Mouse (Mus musculus) limb, embryonic 11.5 days (tissue): ENCODE results near the gene S100a13. TPM values are rescaled to one million over a fixed set of nuclear protein-coding genes. Genes with fewer than 3 reads are reported as not detected.

Experiments used
- ATAC-seq: fragments of 200-750 bp; cut with Nextera tagmentation; 2 replicates; pipeline ENCODE4 v1.8.0; 2017; ENCODE audit warnings: low read depth; ENCODE audit not compliant: insufficient number of reproducible peaks, low FRiP score, low TSS enrichment
- DNase-seq: peaks from one replicate; pipeline ENCODE4 v3.0.0-alpha.2; 2015; ENCODE audit warnings: low spot score
- H3K27ac ChIP-seq: fragments of 300-500 bp; sonication (generic); replicated peaks from 2 replicates; pipeline ENCODE4 v1.5.1; 2014; ENCODE audit warnings: low read depth, mild to moderate bottlenecking, low read length
- H3K27me3 ChIP-seq: fragments of 300-500 bp; sonication (generic); 2 replicates; pipeline ENCODE4 v1.6.1; 2014; ENCODE audit warnings: mild to moderate bottlenecking, low read length, mixed read lengths; ENCODE audit not compliant: control insufficient read depth, insufficient read depth
- H3K36me3 ChIP-seq: fragments of 300-500 bp; sonication (generic); 2 replicates; pipeline ENCODE4 v1.6.1; 2014; ENCODE audit warnings: mild to moderate bottlenecking, low read length, moderate library complexity, mixed read lengths; ENCODE audit not compliant: control insufficient read depth, insufficient read depth
- H3K4me1 ChIP-seq: fragments of 300-500 bp; sonication (generic); 2 replicates; pipeline ENCODE4 v1.6.1; 2014; ENCODE audit warnings: low read length, mixed read lengths; ENCODE audit not compliant: control insufficient read depth, insufficient read depth
- H3K4me2 ChIP-seq: fragments of 300-500 bp; sonication (generic); 2 replicates; pipeline ENCODE4 v1.6.1; 2014; ENCODE audit warnings: low read depth, mild to moderate bottlenecking, moderate library complexity; ENCODE audit not compliant: severe bottlenecking
- H3K4me3 ChIP-seq: fragments of 300-500 bp; sonication (generic); 2 replicates; pipeline ENCODE4 v1.5.1; 2014; ENCODE audit warnings: low read depth, low read length
- H3K9ac ChIP-seq: fragments of 300-500 bp; sonication (generic); 2 replicates; pipeline ENCODE4 v1.6.1; 2014; ENCODE audit warnings: mild to moderate bottlenecking, low read length
- H3K9me3 ChIP-seq: fragments of 300-500 bp; sonication (generic); 2 replicates; pipeline ENCODE4 v1.6.1; 2016; ENCODE audit warnings: low read length; ENCODE audit not compliant: control insufficient read depth
- WGBS: fragments of 180-500 bp; shearing (Covaris S2); extraction: QIAGEN DNeasy Blood & Tissue Kit; methylation state at CpG from one replicate; pipeline ENCODE4 v1.1.7; 2014; 5-methylcytosine and 5-hydroxymethylcytosine counted together
- polyA plus RNA-seq: library from polyadenylated mRNA; unstranded; fragments of >200 nt; fragmentation: Nextera tagmentation; extraction: Ambion mirVana; gene quantifications from 2 replicates; pipeline ENCODE4 v1.2.1, GENCODE M21; 2014

The S100a13 gene
- polyA plus RNA-seq, 1 experiment from 2014 or later, result 12.6 TPM

DNA sequence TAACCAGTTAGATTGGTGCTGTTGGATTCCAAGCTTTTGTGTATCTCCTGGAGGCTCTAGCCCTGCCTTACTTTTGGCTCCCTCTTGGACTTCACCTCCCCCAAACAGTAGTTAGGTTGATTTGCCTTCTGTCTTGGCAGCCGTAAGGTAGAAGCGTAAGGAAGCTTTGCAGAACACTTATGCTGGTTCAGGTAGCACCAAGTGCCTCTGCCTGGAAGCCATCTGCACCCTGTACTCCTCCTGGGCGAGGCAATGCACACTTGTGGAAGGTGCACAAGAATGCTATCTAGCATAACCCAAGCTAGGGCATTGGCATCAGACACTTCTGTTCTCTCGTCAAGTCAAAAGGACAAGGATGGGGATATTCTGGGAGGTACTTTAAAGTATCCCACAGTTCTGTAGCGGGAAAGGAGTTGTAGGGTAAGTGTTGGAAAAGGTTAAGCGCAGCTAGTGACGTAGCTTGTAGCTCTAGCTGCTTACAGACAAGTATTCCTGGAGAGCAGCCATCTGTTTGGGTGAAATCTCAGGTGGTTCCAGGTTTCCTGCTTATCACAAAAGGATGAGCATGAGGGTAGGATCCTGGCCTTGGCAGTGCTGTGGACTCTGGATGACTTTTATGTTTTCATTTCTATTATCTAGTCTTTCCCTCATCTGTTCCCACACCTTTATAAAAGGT, 18.2 kb upstream of the S100a13 start:
- Histone ChIP-seq H3K9me3 (no peaks in the 10 kb centered on the region), H3K4me2 (no peak overlapping the region), H3K36me3 (peaks cover 22% of the 10 kb centered on the region), H3K9ac (no peak overlapping the region), H3K27me3 (no peaks in the 10 kb centered on the region), H3K4me3 (no peak overlapping the region), H3K27ac (no peak overlapping the region), H3K4me1 (no peaks in the 10 kb centered on the region)
- ATAC-seq, result no peak
- WGBS, result 91% methylated on average over 7 of the region's 7 CpGs
- no peak for DNase-seq

GRCm38 (mm10) chr3:90497597-90497996, 16.6 kb upstream of the S100a13 start:
- peaks cover 32% of the 10 kb centered on the region for H3K36me3 ChIP-seq
- ATAC-seq (no peak), DNase-seq (no peak)
- no peaks in the 10 kb centered on the region for H3K4me1 ChIP-seq
- no peak overlapping the region for H3K4me2 ChIP-seq
- H3K9ac ChIP-seq, result no peak overlapping the region
- H3K27ac ChIP-seq, result no peak overlapping the region
- no peak overlapping the region for H3K4me3 ChIP-seq
- H3K27me3 ChIP-seq, result no peaks in the 10 kb centered on the region
- no peaks in the 10 kb centered on the region for H3K9me3 ChIP-seq

DNA sequence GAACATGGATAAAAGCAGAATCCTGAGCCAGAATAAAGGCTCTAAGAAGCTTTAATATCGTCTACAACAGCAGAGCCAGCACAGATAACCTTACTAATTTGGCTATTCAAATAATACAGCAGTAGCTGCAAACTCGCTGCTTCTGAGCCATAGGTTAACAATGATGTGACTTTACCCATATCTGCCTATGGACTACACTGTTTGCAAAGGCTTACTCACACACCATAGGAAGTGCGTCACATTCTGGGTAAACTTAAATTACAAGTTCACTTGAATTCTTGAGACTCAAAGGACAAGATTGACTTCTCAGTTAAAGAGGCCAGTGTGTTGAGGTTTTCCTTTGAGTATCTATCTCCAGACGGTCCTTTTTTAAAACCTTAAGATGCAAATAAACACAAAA, 10.8 kb upstream of the S100a13 start:
- Histone ChIP-seq H3K4me3 (no peak overlapping the region), H3K27me3 (no peaks in the 10 kb centered on the region), H3K9ac (no peak overlapping the region), H3K4me1 (0 out of 2 replicates have a peak, but pooled peaks cover 6% of the 10 kb centered on the region), H3K9me3 (no peaks in the 10 kb centered on the region), H3K4me2 (no peak overlapping the region), H3K27ac (no peak overlapping the region), H3K36me3 (peaks cover 39% of the 10 kb centered on the region)
- DNase-seq (no peak), ATAC-seq (no peak)
- 93% methylated on average over 4 of the region's 4 CpGs for WGBS

DNA sequence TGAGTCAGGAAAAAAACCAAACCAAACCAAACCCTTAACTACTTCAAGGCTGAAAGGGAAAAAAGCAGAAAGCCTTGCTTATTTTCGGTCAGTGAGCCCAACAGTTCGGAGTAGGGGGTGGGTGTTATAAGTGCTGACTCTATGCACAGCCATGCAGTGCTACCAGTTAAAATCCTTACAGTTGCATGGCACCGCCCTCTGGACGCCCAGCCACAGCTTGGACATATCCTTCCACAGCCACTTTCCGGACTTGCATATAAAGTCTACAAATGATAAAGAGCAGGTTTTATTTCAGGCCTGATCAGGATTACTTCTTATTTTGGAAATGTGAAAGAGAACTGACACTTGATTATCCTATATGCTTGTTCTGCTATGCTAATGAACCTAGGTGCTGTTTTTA, 9.0 kb upstream of the S100a13 start:
- peaks cover 33% of the 10 kb centered on the region for H3K36me3 ChIP-seq
- H3K27me3 ChIP-seq, result no peaks in the 10 kb centered on the region
- no peak overlapping the region for H3K4me3 ChIP-seq
- H3K27ac ChIP-seq, result no peak overlapping the region
- WGBS, result 87% methylated on average over 5 of the region's 5 CpGs
- H3K4me2 ChIP-seq, result no peak overlapping the region
- H3K4me1 ChIP-seq, result 0 out of 2 replicates have a peak, but pooled peaks cover 6% of the 10 kb centered on the region
- DNase-seq (no peak), ATAC-seq (no peak)
- no peaks in the 10 kb centered on the region for H3K9me3 ChIP-seq
- no peak overlapping the region for H3K9ac ChIP-seq

GRCm38 (mm10) chr3:90506362-90506761, 7.9 kb upstream of the S100a13 start:
- H3K36me3 ChIP-seq, result peaks cover 31% of the 10 kb centered on the region
- no peak overlapping the region for H3K27ac ChIP-seq
- no peak for ATAC-seq
- 92% methylated on average over 3 of the region's 3 CpGs for WGBS
- 0 out of 2 replicates have a peak, but pooled peaks cover 6% of the 10 kb centered on the region for H3K4me1 ChIP-seq
- no peaks in the 10 kb centered on the region for H3K27me3 ChIP-seq
- no peak overlapping the region for H3K4me3 ChIP-seq
- no peaks in the 10 kb centered on the region for H3K9me3 ChIP-seq
- H3K9ac ChIP-seq, result no peak overlapping the region
- no peak for DNase-seq
- H3K4me2 ChIP-seq, result no peak overlapping the region

- Histone ChIP-seq H3K9ac (peak overlapping the region; percentile 97), H3K36me3 (peaks cover 16% of the 10 kb centered on the region; the same call in 1 of the 2 replicates), H3K27ac (peak overlapping the region; percentile 85; the same call in 1 of the 2 replicates), H3K27me3 (peaks cover 1% of the 10 kb centered on the region; the same call in 1 of the 2 replicates), H3K9me3 (no peaks in the 10 kb centered on the region), H3K4me1 (0 out of 2 replicates have a peak, but pooled peaks cover 6% of the 10 kb centered on the region), H3K4me2 (peak overlapping the region; percentile 59), H3K4me3 (peak overlapping the region; percentile 94)
- DNase-seq (no peak), ATAC-seq (no peak)
- 6% methylated on average over 20 of the region's 20 CpGs for WGBS
These were observed 5.8 kb upstream of the S100a13 start for GRCm38 (mm10) chr3:90508287-90508949.

GRCm38 (mm10) chr3:90508950-90509746, 5.1 kb upstream of the S100a13 start, which contains the start of gene Chtop:
TSS of gene Chtop (minus strand) at chr3:90509498.
- H3K4me1 ChIP-seq, result peaks cover 8% of the 10 kb centered on the region; the same call in 1 of the 2 replicates
- H3K27ac ChIP-seq, result peak within 1 kb of the TSS; percentile 85
- peak; percentile 99 for DNase-seq
- peaks cover 15% of the 10 kb centered on the region; the same call in 1 of the 2 replicates for H3K36me3 ChIP-seq
- peak within 1 kb of the TSS; percentile 94 for H3K4me3 ChIP-seq
- peak within 1 kb of the TSS; percentile 97 for H3K9ac ChIP-seq
- H3K4me2 ChIP-seq, result peak within 1 kb of the TSS; percentile 59
- under 1% methylated on average over 66 of the region's 66 CpGs for WGBS
- H3K27me3 ChIP-seq, result peaks cover 5% of the 10 kb centered on the region; the same call in 1 of the 2 replicates
- ATAC-seq, result peak; percentile 90
- no peaks in the 10 kb centered on the region for H3K9me3 ChIP-seq

DNA sequence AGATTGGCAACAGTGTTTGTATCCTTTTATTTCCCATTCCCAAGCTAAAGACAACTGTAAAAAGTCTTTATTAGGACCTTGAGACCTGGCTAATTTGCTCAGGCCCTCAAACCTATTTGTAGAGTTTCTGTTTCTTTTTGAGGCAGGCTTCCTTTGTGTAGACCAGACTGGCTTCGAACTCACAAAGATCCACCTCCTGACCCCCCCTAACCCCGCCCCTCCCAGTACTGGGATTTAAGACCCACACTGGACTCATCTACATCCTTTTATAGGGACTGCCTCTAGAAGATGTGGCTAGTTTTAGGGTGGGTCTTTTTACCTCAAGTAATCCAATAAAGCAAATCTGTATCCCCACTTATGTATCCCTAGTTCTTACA, 4.5 kb upstream of the S100a13 start:
- 31% methylated on average over 2 of the region's 2 CpGs for WGBS
- Histone ChIP-seq H3K4me3 (peak overlapping the region; percentile 94), H3K4me1 (peaks cover 13% of the 10 kb centered on the region), H3K4me2 (peak overlapping the region; percentile 22; the same call in 1 of the 2 replicates), H3K9ac (no peak overlapping the region), H3K9me3 (no peaks in the 10 kb centered on the region), H3K27me3 (peaks cover 5% of the 10 kb centered on the region; the same call in 1 of the 2 replicates), H3K36me3 (peaks cover 15% of the 10 kb centered on the region; the same call in 1 of the 2 replicates), H3K27ac (no peak overlapping the region)
- ATAC-seq, result peak; percentile 33; the same call in 1 of the 2 replicates
- DNase-seq, result no peak
